Mouse (Mus musculus) liver, embryonic 11.5 days (tissue): ENCODE measurements around the gene Thra. TPM values are rescaled to one million over a fixed set of nuclear protein-coding genes. Genes with fewer than 3 reads are reported as not detected.
A peak's percentile ranks its signal among the peaks of the same experiment; 100 is the strongest.
"Not testable (repeated sequence)": the region's sequence is repeated elsewhere in the genome, so short reads cannot be mapped to it uniquely, and the experiment has no call there.

Experiments
- ATAC-seq: fragments of 200-750 bp; cut with Nextera tagmentation; replicated peaks from 2 replicates; pipeline ENCODE4 v1.8.0; 2017; ENCODE audit warnings: moderate number of reproducible peaks, mild to moderate bottlenecking, moderate TSS enrichment, moderate library complexity; ENCODE audit not compliant: low FRiP score
- DNase-seq: peaks from one replicate; pipeline ENCODE4 v3.0.0-alpha.2; 2017; ENCODE audit warnings: low spot score
- H3K27ac ChIP-seq: fragments of 300-500 bp; sonication (generic); 2 replicates; pipeline ENCODE4 v1.5.1; 2014; ENCODE audit warnings: mild to moderate bottlenecking, low read depth, low read length, control low read depth
- H3K27me3 ChIP-seq: fragments of 300-500 bp; sonication (generic); replicated peaks from 2 replicates; pipeline ENCODE4 v1.6.1; 2014; ENCODE audit warnings: low read length, mixed read lengths; ENCODE audit not compliant: control insufficient read depth, insufficient read depth
- H3K36me3 ChIP-seq: fragments of 300-500 bp; sonication (generic); 2 replicates; pipeline ENCODE4 v1.6.1; 2014; ENCODE audit warnings: mild to moderate bottlenecking, low read length, moderate library complexity, mixed read lengths; ENCODE audit not compliant: control insufficient read depth, insufficient read depth
- H3K4me1 ChIP-seq: fragments of 300-500 bp; sonication (generic); replicated peaks from 2 replicates; pipeline ENCODE4 v1.6.1; 2014; ENCODE audit warnings: low read length, mixed read lengths; ENCODE audit not compliant: control insufficient read depth, insufficient read depth
- H3K4me2 ChIP-seq: fragments of 300-500 bp; sonication (generic); 2 replicates; pipeline ENCODE4 v1.6.1; 2014; ENCODE audit warnings: mild to moderate bottlenecking, control low read depth, moderate library complexity
- H3K4me3 ChIP-seq: fragments of 300-500 bp; sonication (generic); 2 replicates; pipeline ENCODE4 v1.5.1; 2014; ENCODE audit warnings: low read depth, low read length, control low read depth
- H3K9ac ChIP-seq: fragments of 300-500 bp; sonication (generic); 2 replicates; pipeline ENCODE4 v1.6.1; 2014; ENCODE audit warnings: low read depth, low read length, control low read depth
- H3K9me3 ChIP-seq: fragments of 300-500 bp; sonication (generic); 2 replicates; pipeline ENCODE4 v1.6.1; 2016; ENCODE audit warnings: low read length, inconsistent platforms, mixed read lengths; ENCODE audit not compliant: control insufficient read depth
- WGBS: fragments of 180-500 bp; shearing (Covaris S2); extraction: QIAGEN DNeasy Blood & Tissue Kit; methylation state at CpG from one replicate; pipeline ENCODE4 v1.1.7; 2014; 5-methylcytosine and 5-hydroxymethylcytosine counted together
- polyA plus RNA-seq: library from polyadenylated mRNA; unstranded; fragments of >200 nt; fragmentation: Nextera tagmentation; extraction: Ambion mirVana; gene quantifications from 2 replicates; pipeline ENCODE4 v1.2.1, GENCODE M21; 2014

Thra gene
- polyA plus RNA-seq, 1 experiment from 2014 or later, result 31.6 TPM

DNA sequence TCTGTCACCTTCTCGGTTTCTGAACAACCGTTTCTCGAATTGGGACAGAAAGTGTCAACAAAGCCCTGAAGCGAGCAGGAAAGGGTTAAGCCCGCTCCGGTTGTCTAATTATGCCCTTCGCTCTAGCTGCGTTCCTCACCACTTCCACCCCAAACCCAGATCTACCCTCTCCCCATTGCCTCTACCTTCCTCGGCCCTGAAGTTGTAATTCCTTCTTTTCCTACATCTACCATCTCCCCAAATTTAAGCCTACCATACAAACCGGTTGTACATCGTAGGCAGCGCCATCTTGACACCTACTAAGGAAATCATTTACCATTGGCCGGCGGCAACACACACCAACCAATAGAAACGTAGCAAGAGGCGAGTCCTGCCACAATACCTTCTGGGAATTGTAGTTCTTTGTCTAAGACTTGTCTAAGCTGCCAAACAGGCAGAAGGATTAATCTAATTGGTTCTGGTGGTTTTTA lies 11.3 kb upstream of the Thra start, which contains the start of gene Med24:
Gene Med24 (minus strand): TSS at position 317 of the 470 bp plus-strand sequence.
- ATAC-seq (peak; percentile 95), DNase-seq (peak; percentile 82)
- 0 out of 2 replicates have a peak within 1 kb of the TSS, but pooled peaks have one; percentile 19 for H3K27ac ChIP-seq
- H3K36me3 ChIP-seq, result peaks cover 2% of the 10 kb centered on the region; the same call in 1 of the 2 replicates
- 0 out of 2 replicates have a peak, but pooled peaks cover 2% of the 10 kb centered on the region for H3K4me1 ChIP-seq
- no peaks in the 10 kb centered on the region; the same call in 1 of the 2 replicates for H3K27me3 ChIP-seq
- under 1% methylated on average over 16 of the region's 16 CpGs for WGBS
- peak within 1 kb of the TSS; percentile 82 for H3K4me2 ChIP-seq
- H3K9me3 ChIP-seq, result no peaks in the 10 kb centered on the region; the same call in 1 of the 2 replicates
- H3K9ac ChIP-seq, result peak within 1 kb of the TSS; percentile 63
- H3K4me3 ChIP-seq, result peak within 1 kb of the TSS; percentile 66

DNA sequence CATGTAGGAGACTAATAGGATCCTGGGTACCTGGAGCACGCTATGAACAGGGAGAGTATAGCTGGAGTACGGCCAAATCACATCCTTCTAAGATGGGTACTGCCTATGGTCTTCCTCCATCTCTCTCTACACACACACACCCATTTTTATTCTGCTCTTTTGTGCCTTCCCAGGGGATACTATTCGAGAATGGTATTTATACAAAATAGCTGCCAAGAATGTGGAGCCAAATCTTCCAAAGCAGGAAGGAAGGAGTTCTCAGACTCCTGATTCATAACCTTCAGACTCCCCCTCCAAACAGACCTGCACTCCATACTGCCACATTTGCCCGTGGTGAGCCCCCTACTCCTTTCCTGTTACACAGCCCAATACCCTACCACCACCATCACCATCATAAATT lies 9.7 kb upstream of the Thra start:
- WGBS, result 71% methylated on average over 4 of the region's 4 CpGs
- H3K27ac ChIP-seq, result no peak overlapping the region
- no peak for ATAC-seq
- no peak overlapping the region for H3K4me2 ChIP-seq
- 0 out of 2 replicates have a peak, but pooled peaks cover 2% of the 10 kb centered on the region for H3K4me1 ChIP-seq
- H3K36me3 ChIP-seq, result peaks cover 2% of the 10 kb centered on the region; the same call in 1 of the 2 replicates
- no peak for DNase-seq
- H3K9me3 ChIP-seq, result no peaks in the 10 kb centered on the region; the same call in 1 of the 2 replicates
- no peak overlapping the region for H3K4me3 ChIP-seq
- H3K27me3 ChIP-seq, result no peaks in the 10 kb centered on the region; the same call in 1 of the 2 replicates
- no peak overlapping the region for H3K9ac ChIP-seq

DNA sequence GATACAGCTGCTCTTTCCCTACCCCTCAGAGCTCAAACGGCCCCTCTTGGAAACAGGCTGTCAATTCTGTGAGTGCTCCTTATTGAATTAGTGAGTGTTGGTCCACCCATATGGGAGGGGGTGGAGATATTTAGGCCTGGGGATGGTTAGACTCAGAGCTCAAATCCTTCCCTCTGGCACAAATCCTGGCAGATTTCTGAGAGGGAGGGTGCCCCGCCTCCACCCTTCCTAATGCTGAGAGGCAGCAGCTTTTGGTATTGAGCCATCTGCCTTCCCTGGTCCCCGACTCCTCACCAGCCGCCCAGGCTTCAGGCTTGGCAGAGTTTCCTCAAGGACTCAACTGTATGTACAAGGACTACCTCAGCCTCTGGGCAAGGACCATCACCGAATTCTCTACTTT lies 9.3 kb upstream of the Thra start:
- H3K27ac ChIP-seq, result no peak overlapping the region
- H3K36me3 ChIP-seq, result no peaks in the 10 kb centered on the region
- H3K9ac ChIP-seq, result no peak overlapping the region
- H3K27me3 ChIP-seq, result no peaks in the 10 kb centered on the region; the same call in 1 of the 2 replicates
- 61% methylated on average over 5 of the region's 5 CpGs for WGBS
- H3K4me2 ChIP-seq, result no peak overlapping the region
- ATAC-seq, result no peak
- H3K9me3 ChIP-seq, result no peaks in the 10 kb centered on the region; the same call in 1 of the 2 replicates
- no peak for DNase-seq
- no peak overlapping the region for H3K4me3 ChIP-seq
- H3K4me1 ChIP-seq, result 0 out of 2 replicates have a peak, but pooled peaks cover 2% of the 10 kb centered on the region

DNA sequence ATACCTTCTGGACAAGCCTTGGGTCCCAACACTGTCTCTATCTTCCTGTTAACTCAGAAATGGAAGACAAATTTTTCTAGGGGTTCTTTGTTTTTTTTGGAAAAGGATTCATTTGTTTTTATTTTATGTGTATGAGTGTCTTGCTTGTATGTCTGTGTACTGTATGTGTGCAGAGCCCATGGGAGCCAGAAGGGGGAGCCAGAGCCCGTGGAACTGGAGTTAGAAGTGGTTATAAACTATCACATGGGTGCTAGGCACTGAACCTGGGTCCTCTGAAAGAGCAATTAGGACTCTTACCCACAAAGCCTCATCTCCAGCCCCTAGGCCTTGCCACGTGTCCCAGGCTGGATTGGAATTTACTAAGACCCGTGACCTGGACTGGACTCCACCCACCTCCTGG lies 6.4 kb upstream of the Thra start:
- Histone ChIP-seq H3K9me3 (no peaks in the 10 kb centered on the region; the same call in 1 of the 2 replicates), H3K27ac (no peak overlapping the region), H3K36me3 (no peaks in the 10 kb centered on the region), H3K9ac (no peak overlapping the region), H3K4me3 (no peak overlapping the region), H3K4me2 (no peak overlapping the region), H3K4me1 (peaks cover 10% of the 10 kb centered on the region), H3K27me3 (no peaks in the 10 kb centered on the region; the same call in 1 of the 2 replicates)
- no peak for DNase-seq
- WGBS, result 76% methylated on average over 3 of the region's 3 CpGs
- ATAC-seq, result no peak

DNA sequence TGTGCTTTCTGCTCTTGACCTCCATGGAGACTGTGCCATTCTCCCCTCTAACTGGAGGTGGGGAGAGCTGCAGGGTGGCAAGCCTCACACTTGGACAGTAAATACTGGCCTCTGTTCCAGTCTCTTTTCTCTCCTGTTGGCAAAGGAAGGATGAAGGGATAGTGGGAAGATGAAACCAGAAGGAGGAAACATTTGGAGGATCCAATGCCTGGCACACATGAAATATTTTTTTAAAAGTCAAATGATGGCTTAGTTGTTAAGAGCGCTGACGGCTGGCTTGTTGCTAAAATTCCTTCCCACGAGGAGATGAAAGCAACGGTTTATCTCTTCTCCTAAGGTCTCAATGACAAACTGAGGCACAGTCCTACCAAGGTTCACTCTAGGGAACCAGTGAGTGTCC lies 5.3 kb upstream of the Thra start:
- DNase-seq (no peak), ATAC-seq (no peak)
- H3K9me3 ChIP-seq, result no peaks in the 10 kb centered on the region; the same call in 1 of the 2 replicates
- H3K4me2 ChIP-seq, result no peak overlapping the region
- no peak overlapping the region for H3K4me3 ChIP-seq
- WGBS, result 89% methylated on average over 4 of the region's 4 CpGs
- no peak overlapping the region for H3K27ac ChIP-seq
- no peaks in the 10 kb centered on the region; the same call in 1 of the 2 replicates for H3K27me3 ChIP-seq
- H3K9ac ChIP-seq, result no peak overlapping the region
- H3K4me1 ChIP-seq, result peaks cover 19% of the 10 kb centered on the region
- H3K36me3 ChIP-seq, result no peaks in the 10 kb centered on the region

DNA sequence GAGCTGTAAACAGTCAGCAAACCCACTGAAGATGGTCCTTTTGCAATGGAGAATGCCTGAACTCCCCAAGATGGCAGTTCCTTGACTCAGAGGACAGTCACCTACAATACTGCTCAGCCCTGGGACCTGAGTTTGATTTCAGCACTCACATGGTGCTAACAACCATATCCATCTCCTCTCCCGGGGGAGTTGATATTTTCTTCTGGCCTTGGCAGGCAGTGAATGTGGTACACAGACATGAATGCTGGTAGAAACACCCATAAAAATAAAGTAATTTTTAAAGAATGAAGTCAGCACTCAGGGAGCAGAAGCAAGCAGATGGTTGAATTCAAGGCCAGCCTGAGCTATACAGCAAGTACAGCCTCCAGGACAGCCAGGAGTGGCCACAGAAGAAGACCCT lies 4.3 kb upstream of the Thra start:
- DNase-seq, result no peak
- Histone ChIP-seq H3K36me3 (no peaks in the 10 kb centered on the region), H3K4me2 (no peak overlapping the region), H3K4me1 (peaks cover 27% of the 10 kb centered on the region), H3K9ac (no peak overlapping the region), H3K27me3 (no peaks in the 10 kb centered on the region; the same call in 1 of the 2 replicates), H3K4me3 (no peak overlapping the region), H3K9me3 (no peaks in the 10 kb centered on the region; the same call in 1 of the 2 replicates), H3K27ac (no peak overlapping the region)
- ATAC-seq, result no peak
- 90% methylated on average over 1 of the region's 1 CpGs for WGBS

DNA sequence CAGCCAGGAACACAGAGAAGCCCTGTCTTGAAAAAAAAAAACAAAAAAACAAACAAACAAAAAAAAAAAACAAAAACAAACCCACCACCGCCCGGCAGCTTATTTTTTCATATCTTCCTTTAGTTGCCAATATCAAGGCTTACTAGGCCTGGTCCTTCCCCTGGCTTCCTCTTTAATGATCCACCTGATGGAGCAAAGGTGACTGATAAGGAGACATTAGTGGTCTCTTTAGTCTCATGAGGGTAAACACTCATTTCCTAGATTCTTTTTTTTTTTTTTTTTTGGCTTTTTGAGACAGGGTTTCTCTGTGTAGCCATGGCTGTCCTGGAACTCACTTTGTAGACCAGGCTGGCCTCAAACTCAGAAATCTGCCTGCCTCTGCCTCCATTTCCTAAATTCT lies 3.2 kb upstream of the Thra start:
- not testable (repeated sequence) for H3K27me3 ChIP-seq, H3K9me3 ChIP-seq, H3K4me3 ChIP-seq, DNase-seq, ATAC-seq, H3K4me2 ChIP-seq, H3K27ac ChIP-seq, H3K9ac ChIP-seq, H3K36me3 ChIP-seq
- H3K4me1 ChIP-seq, result peaks cover 30% of the 10 kb centered on the region
- WGBS, result 70% methylated on average over 2 of the region's 2 CpGs

DNA sequence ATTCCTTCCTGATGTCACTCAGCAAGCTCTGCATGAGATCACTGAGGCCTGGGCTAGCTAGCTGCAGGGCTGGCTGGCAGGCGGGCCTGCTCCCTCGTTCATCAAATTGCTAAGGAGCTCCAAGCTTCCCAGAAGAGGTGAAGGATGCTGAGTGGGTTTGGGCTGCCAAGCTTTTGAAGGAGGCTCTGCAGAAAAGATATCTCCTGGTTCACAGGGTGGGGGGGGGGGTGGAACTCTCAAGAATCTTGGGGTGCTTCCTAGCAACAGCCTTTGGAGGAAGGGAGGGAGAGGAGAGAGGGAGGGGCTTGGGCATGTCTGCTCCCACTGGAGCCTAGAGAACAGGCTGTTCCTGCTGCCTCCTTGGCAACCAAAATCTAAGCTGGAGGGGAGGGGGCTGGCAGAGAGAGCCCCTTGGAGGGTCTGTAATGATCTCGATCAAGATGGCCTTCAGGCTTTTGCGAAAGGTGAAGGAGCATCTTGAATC lies 2.0 kb upstream of the Thra start:
- WGBS, result 50% methylated on average over 4 of the region's 4 CpGs
- Histone ChIP-seq H3K9me3 (no peaks in the 10 kb centered on the region; the same call in 1 of the 2 replicates), H3K27ac (no peak overlapping the region), H3K27me3 (no peaks in the 10 kb centered on the region), H3K4me1 (peaks cover 39% of the 10 kb centered on the region), H3K4me3 (no peak overlapping the region), H3K36me3 (no peaks in the 10 kb centered on the region), H3K9ac (peak overlapping the region; percentile 3; the same call in 1 of the 2 replicates), H3K4me2 (no peak overlapping the region; the same call in 1 of the 2 replicates)
- ATAC-seq (no peak), DNase-seq (no peak)

DNA sequence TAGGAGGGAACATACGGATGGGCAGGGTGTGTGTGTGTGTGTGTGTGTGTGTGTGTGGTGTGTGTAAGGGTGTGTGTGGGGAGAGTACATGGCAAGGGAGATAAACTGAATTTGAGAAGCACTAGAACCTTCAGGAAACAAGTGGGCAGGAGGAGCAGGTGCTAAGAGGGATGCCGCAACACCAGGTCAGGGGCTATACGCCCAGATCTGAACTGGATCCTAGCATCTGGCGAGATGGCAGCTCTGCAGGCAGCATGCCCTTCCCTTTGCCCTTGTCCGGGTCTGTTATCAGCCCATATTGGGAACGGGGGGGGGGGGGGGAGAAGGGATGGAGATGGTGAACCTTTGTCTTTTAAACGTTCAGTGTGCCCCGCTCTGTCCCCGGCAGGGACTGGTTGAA lies 1.5 kb upstream of the Thra start:
- Histone ChIP-seq H3K4me1 (peaks cover 43% of the 10 kb centered on the region), H3K9me3 (no peaks in the 10 kb centered on the region; the same call in 1 of the 2 replicates), H3K9ac (no peak overlapping the region), H3K27ac (no peak overlapping the region), H3K4me2 (no peak overlapping the region; the same call in 1 of the 2 replicates), H3K4me3 (no peak overlapping the region), H3K36me3 (no peaks in the 10 kb centered on the region), H3K27me3 (no peaks in the 10 kb centered on the region)
- 49% methylated on average over 9 of the region's 9 CpGs for WGBS
- DNase-seq (no peak), ATAC-seq (no peak)
